Mouse (Mus musculus) hindbrain, postnatal 0 days (tissue): ENCODE measurements at regions not wholly inside any gene's neighbourhood (a gene's known extent, or its start where the extent isn't known, plus 50 kb on each side); places are given as distances from the start of the nearest gene placed in this dataset.
A peak's percentile ranks its signal among the peaks of the same experiment; 100 is the strongest.

Experiments
- ATAC-seq: fragments of 200-750 bp; cut with Nextera tagmentation; 2 replicates; pipeline ENCODE4 v1.8.0; 2017; ENCODE audit warnings: mild to moderate bottlenecking, moderate TSS enrichment, moderate library complexity
- DNase-seq: peaks from one replicate; pipeline ENCODE4 v3.0.0-alpha.2; 2015; ENCODE audit warnings: low spot score
- H3K27ac ChIP-seq: fragments of 300-500 bp; sonication (generic); 2 replicates; pipeline ENCODE4 v1.5.1; 2014; ENCODE audit warnings: mild to moderate bottlenecking
- H3K27me3 ChIP-seq: fragments of 300-500 bp; sonication (generic); 2 replicates; pipeline ENCODE4 v1.6.1; 2014; ENCODE audit warnings: low read length, mixed read lengths; ENCODE audit not compliant: insufficient read depth
- H3K36me3 ChIP-seq: fragments of 300-500 bp; sonication (generic); 2 replicates; pipeline ENCODE4 v1.6.1; 2014; ENCODE audit warnings: low read length, mixed read lengths; ENCODE audit not compliant: insufficient read depth
- H3K4me1 ChIP-seq: fragments of 300-500 bp; sonication (generic); 2 replicates; pipeline ENCODE4 v1.6.1; 2014; ENCODE audit warnings: antibody characterized with exemption, low read length, mixed read lengths; ENCODE audit not compliant: insufficient read depth
- H3K4me2 ChIP-seq: fragments of 300-500 bp; sonication (generic); 2 replicates; pipeline ENCODE4 v1.6.1; 2014; ENCODE audit warnings: low read depth, mild to moderate bottlenecking, low read length, moderate library complexity, mixed read lengths
- H3K4me3 ChIP-seq: fragments of 300-500 bp; sonication (generic); 2 replicates; pipeline ENCODE4 v1.5.1; 2014; ENCODE audit warnings: low read length
- H3K9ac ChIP-seq: fragments of 300-500 bp; sonication (generic); replicated peaks from 2 replicates; pipeline ENCODE4 v1.6.1; 2014; ENCODE audit warnings: mild to moderate bottlenecking, low read length, moderate library complexity, mixed read lengths
- H3K9me3 ChIP-seq: fragments of 300-500 bp; sonication (generic); 2 replicates; pipeline ENCODE4 v1.6.1; 2016; ENCODE audit warnings: low read length, mixed read lengths
- CTCF ChIP-seq: IDR thresholded peaks from 2 replicates; pipeline ENCODE4 v1.5.1; 2016; ENCODE audit warnings: antibody characterized with exemption, control low read depth, low read depth
- WGBS: fragments of 180-500 bp; shearing (Covaris S2); extraction: QIAGEN DNeasy Blood & Tissue Kit; methylation state at CpG from one replicate; pipeline ENCODE4 v1.1.7; 2014; 5-methylcytosine and 5-hydroxymethylcytosine counted together

- WGBS = 77% methylated on average over 1 of the region's 1 CpGs
- DNase-seq = peak; percentile 39
- no peak for ATAC-seq
Observed at GRCm38 (mm10) chr13:79453227-79453626, 1253.7 kb upstream of the Nr2f1 start.

GRCm38 (mm10) chr13:79443113-79443512 lies 1243.6 kb upstream of the Nr2f1 start:
- ATAC-seq (no peak), DNase-seq (no peak)
- Histone ChIP-seq H3K4me2 (no peak overlapping the region), H3K27me3 (no peaks in the 10 kb centered on the region), H3K27ac (no peak overlapping the region), H3K36me3 (no peaks in the 10 kb centered on the region), H3K4me3 (no peak overlapping the region), H3K9me3 (no peaks in the 10 kb centered on the region), H3K9ac (no peak overlapping the region), H3K4me1 (no peaks in the 10 kb centered on the region)
- TF ChIP-seq CTCF = no peak
- WGBS = 89% methylated on average over 3 of the region's 3 CpGs

More at GRCm38 (mm10) chr13:79453227-79453626, 1253.7 kb upstream of the Nr2f1 start:
- no peaks in the 10 kb centered on the region for H3K27me3 ChIP-seq
- no peak overlapping the region for H3K4me3 ChIP-seq
- peak; percentile 51 for TF ChIP-seq CTCF
- no peaks in the 10 kb centered on the region for H3K4me1 ChIP-seq
- no peak overlapping the region for H3K27ac ChIP-seq
- no peaks in the 10 kb centered on the region for H3K36me3 ChIP-seq
- H3K9ac ChIP-seq = no peak overlapping the region
- no peak overlapping the region for H3K4me2 ChIP-seq
- no peaks in the 10 kb centered on the region for H3K9me3 ChIP-seq

- DNase-seq (no peak), ATAC-seq (no peak)
- no peak for TF ChIP-seq CTCF
- Histone ChIP-seq H3K27ac (no peak overlapping the region), H3K36me3 (no peaks in the 10 kb centered on the region), H3K9me3 (no peaks in the 10 kb centered on the region), H3K27me3 (no peaks in the 10 kb centered on the region), H3K4me2 (no peak overlapping the region), H3K9ac (no peak overlapping the region), H3K4me1 (no peaks in the 10 kb centered on the region), H3K4me3 (no peak overlapping the region)
- 79% methylated on average over 2 of the region's 2 CpGs for WGBS
Observed at GRCm38 (mm10) chr13:79442701-79443100, 1243.1 kb upstream of the Nr2f1 start.

GRCm38 (mm10) chr13:79431465-79431864 lies 1231.9 kb upstream of the Nr2f1 start:
- H3K36me3 ChIP-seq = no peaks in the 10 kb centered on the region
- H3K4me2 ChIP-seq = no peak overlapping the region
- H3K4me3 ChIP-seq = no peak overlapping the region
- no peak overlapping the region for H3K9ac ChIP-seq
- ATAC-seq (no peak), DNase-seq (peak; percentile 18)
- H3K4me1 ChIP-seq = no peaks in the 10 kb centered on the region
- WGBS = 33% methylated on average over 3 of the region's 3 CpGs
- TF ChIP-seq CTCF = no peak
- no peaks in the 10 kb centered on the region for H3K9me3 ChIP-seq
- no peak overlapping the region for H3K27ac ChIP-seq
- no peaks in the 10 kb centered on the region for H3K27me3 ChIP-seq

GRCm38 (mm10) chr13:79430987-79431386 lies 1231.4 kb upstream of the Nr2f1 start:
- H3K27ac ChIP-seq = no peak overlapping the region
- no peak for ATAC-seq
- 18% methylated on average over 2 of the region's 2 CpGs for WGBS
- no peaks in the 10 kb centered on the region for H3K4me1 ChIP-seq
- peak; percentile 18 for DNase-seq
- H3K27me3 ChIP-seq = no peaks in the 10 kb centered on the region
- H3K4me3 ChIP-seq = no peak overlapping the region
- no peak overlapping the region for H3K4me2 ChIP-seq
- no peak for TF ChIP-seq CTCF
- no peaks in the 10 kb centered on the region for H3K36me3 ChIP-seq
- no peaks in the 10 kb centered on the region for H3K9me3 ChIP-seq
- H3K9ac ChIP-seq = no peak overlapping the region

DNA sequence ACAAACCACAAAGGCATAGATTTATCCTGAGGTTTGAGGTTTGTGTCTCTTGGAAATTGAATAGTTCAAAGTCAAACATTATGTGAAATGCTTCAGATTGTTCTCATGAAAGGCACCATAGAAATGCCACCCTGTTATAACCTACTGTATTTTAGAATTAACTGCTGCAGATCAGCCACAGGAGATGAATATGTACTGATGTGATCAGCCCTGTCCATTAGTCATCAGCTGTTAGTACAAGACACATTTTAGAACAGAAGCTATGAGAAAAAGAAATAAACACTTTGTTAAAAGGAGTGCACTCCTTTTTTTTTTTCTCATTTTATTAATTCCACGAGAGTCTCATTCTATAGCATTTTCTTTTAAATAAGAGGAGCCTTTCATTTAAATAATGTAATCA lies 1231.0 kb upstream of the Nr2f1 start:
- no peak overlapping the region for H3K4me2 ChIP-seq
- no peaks in the 10 kb centered on the region for H3K9me3 ChIP-seq
- no peaks in the 10 kb centered on the region for H3K4me1 ChIP-seq
- no peak overlapping the region for H3K27ac ChIP-seq
- no peak for TF ChIP-seq CTCF
- ATAC-seq (no peak), DNase-seq (no peak)
- no peaks in the 10 kb centered on the region for H3K36me3 ChIP-seq
- no peaks in the 10 kb centered on the region for H3K27me3 ChIP-seq
- WGBS = 36% methylated on average over 1 of the region's 1 CpGs
- no peak overlapping the region for H3K4me3 ChIP-seq
- no peak overlapping the region for H3K9ac ChIP-seq

- DNase-seq = no peak
- Histone ChIP-seq H3K9me3 (no peaks in the 10 kb centered on the region), H3K9ac (no peak overlapping the region), H3K36me3 (no peaks in the 10 kb centered on the region), H3K4me1 (no peaks in the 10 kb centered on the region), H3K4me3 (no peak overlapping the region), H3K27ac (no peak overlapping the region), H3K27me3 (no peaks in the 10 kb centered on the region), H3K4me2 (no peak overlapping the region)
- no peak for ATAC-seq
- 42% methylated on average over 2 of the region's 2 CpGs for WGBS
- no peak for TF ChIP-seq CTCF
Observed at GRCm38 (mm10) chr13:79417841-79418240, 1218.3 kb upstream of the Nr2f1 start.
